Mouse (Mus musculus) adrenal gland, postnatal 14 days (tissue): Measurements from ENCODE around the gene Chdh. TPM values are rescaled to one million over a fixed set of nuclear protein-coding genes. Genes with fewer than 3 reads are reported as not detected.

Source experiments
- DNase-seq: peaks from one replicate; pipeline ENCODE4 v3.0.0; 2021; ENCODE audit warnings: mixed read lengths
- total RNA-seq: library from RNA; stranded (reverse); gene quantifications from 2 replicates; pipeline ENCODE4 v1.2.3, GENCODE M21; 2021

Gene Chdh
- total RNA-seq, 1 experiment from 2014 or later: 23.9 TPM

DNA sequence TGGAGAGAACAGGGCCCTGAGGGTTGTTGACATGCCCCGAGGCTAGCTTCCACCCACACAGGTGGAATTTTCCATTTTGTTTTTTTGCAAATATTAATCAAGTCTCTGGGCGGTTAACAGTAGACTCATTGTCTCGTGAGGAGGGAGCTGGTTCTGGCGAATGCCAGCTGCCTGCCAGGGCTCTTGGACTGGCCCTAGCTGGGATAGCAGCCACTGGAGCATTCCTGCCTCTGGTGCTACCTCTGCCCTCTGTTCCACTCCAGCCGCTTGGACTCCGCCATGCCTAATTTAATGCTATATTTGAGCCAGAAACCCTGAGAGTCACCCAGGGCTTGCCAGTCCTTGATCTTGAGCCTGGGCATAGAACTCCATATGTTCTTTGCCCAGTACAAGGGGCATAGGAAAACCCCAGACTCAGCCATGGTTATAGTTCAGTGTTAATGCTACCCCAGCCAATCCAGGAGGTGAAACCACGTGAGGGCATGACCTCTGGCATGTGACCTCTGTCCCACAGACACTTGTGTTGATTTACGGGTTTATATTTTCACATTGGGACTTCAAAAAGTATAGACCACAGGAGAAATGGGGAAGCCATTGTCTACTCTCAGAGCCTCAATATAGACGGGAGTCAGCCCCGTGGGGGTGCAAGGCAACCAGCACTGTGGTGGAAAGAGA lies 3.2 kb downstream of the Chdh start:
- DNase-seq: peak; percentile 65

DNA sequence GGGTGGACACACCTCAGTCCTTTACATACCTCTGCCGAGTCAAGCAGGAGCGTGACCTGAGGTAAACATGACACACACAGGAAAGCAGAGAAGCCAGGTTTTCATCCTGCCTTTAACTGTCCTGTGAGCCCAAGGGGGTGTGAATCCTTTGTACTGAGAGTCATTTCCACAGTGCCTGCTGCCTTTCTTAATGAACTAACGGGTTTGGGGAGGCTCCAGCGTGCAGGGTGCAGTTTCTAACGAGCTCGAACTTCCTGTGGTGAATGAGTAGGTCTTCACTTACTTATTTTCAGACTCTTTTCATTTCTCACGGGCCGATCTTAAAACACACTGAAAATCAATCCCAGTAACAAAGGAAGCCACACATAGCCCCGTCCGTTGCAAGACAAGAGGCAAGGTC lies 5.7 kb downstream of the Chdh start:
- no peak for DNase-seq

DNA sequence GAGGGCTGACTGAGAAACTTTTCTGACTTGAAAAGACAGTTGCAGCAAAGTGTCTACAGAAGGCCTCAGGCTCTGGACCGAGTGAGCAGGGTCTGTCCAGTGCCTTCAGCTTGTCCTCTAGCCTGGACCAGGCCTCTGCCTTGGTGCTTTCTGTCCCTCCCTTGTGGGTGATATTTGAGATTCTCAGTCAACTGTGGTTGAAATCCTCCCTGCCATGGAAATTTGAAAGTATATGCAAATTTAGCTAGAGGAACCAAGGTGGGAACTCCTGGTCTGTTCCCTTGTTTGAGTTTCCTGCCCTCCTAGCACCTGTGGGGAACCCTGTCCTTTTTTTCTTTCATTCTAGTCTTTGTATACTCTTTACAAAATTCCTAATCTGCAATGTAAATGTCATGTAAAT lies 6.2 kb downstream of the Chdh start:
- no peak for DNase-seq

DNA sequence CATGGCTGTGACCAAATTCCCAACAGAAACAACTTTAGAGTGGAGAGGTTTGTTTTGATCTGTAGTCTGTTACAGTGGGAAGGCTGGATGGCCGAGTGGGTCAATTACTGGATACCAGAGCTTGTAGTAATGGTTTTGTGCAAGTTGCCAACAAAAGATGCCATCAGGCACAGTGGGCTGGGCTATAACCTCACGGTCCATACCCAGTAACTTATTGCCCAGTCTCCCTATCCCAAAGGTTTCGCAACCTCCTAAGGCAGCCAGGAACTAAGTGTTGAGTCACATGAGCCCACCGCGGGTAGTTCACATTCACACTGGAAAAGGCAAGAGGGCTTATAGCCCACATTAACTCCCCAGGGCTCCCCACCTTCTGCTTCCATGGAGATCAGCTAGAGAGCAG lies 7.8 kb downstream of the Chdh start:
- DNase-seq: no peak

DNA sequence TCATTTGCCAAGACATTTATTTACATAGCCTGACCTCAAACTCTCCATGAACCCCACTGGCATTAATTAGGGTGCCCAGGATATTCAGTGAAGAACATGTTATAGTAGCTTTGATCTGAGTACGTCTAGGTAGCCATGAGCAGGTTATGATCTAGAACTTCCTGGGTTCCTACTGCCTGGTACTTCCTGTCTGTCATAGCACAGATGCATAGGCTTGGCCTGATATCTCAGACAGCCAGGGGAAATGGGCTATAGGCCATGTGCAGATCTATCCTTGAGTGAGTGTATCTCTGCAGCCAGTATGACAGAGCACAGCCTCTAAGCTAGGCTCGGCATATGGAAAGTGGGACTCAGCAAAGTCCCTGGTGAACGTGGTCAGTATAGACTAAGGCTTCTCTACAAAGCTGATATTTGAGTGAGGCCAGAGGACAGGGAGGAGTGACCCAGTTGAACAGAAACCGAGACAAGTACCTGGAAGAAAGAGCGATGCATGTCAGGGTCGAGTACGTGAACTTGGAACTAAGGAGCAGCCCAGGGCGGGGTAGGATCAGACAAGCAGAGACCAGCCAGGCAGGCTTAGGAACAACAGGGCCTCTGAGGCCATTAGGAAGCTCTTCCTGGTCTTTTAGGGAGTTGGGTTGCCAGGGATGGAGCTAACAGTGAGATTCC lies 9.1 kb downstream of the Chdh start:
- DNase-seq: no peak

DNA sequence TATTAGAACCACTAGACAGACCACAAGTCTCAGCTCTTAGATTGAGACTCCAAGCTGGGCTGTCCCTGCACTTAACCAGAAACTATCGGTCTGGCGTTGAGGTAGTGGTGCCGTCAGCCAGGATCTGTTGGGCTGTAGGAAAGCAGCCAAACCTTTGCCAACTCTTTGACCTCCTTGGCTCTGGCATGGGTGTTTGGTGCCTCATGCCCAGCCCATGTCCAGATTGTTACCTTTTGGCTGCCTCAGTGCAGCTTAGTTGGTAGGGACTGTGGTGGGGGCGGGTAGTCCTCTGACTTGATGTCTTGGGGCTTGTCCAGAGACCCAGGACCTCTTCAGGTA lies 9.6 kb downstream of the Chdh start:
- peak; percentile 57 for DNase-seq

DNA sequence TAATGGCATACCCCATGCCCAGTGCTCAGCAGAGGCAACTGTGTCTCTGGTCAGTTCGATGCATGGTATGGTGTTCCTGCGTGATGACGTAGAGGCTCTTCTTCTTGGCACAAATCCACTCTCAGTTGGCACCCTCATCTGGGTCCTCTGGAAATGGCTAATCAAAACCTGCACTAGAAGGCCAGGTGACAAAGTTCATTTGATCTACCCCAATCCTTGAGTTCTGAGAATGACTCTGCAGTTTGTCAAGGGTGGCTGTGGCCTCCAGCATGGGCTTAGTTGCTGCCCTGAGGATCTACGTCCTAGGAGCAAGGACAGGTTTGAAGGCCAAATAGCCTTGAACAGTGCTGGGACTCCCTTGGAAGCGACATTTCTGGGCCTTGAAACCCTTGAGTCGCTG lies 10.0 kb downstream of the Chdh start:
- no peak for DNase-seq

DNA sequence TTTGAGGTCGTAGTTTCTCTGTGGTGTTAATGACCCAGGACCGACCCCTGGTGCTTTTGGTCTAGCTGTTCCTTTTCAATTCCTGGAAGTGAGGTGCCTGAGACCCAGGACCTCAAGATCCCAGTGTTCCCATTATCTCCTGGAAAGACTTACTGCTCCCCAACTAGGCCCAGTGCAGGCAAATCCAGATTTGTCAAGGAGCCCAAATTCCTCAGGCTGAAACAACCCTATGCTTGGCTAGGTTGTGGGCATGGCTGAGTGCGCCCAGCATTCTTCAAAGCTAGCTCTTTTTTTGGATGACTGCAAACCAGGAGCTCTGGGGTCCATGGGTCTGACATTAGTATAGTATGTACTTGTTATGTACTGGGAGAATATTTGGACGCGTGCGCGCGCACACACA lies 10.6 kb downstream of the Chdh start:
- no peak for DNase-seq

DNA sequence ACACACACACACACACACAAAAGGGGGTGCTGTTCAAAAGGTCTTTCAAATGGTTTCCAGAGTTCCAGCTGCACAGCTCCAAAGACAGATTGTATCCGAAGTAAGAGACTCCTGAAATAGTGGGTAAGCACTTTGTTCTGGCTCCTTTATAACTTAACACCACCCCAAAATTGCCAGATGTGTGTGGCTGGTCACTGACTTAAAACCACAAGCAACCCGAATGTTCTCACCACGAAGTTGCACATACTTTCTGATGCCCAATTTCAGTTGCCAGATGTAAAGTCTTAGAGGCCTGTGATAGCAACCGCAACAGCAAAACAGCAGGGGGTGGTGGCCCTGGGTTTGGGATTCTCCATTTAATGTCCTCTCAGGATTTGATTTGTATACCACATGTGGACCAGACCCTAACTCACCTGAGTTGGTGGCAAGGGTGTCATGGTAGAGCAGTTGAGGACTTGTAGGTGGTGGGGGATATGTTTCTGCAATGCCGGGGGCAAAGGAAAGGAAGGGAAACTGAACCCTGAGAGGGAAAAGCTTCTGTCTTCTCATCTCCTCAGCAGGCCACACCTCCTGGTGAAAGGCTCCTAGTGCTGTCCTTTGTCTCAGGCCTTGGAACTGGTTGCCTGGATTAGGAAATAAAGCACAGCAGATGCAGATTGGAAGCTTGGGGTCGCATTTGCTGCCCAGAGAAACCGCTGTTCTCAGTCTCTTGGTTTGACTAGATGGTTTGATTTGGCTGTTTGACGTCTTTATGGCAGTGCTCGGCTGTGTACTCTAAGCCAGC lies 11.2 kb downstream of the Chdh start:
- no peak for DNase-seq

DNA sequence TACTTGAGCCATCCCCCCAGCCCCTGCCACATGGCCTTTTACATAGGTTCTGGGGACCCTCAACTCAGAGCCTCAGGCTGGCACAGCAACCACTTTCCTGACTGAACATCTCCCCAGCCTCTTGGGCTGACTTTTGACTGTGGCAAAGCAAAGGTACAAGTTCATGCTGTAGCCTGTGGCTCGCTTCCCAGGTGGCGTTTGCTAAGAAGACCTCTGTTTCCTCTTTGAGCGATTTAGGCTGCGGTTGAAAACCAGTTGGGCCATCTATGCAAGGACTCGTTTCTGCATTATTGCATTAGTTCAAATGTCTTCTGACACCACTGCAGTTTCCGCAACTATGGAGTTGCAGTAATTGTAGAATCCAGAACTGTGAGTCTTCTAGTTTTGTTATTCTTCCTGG lies 13.6 kb downstream of the Chdh start:
- DNase-seq: no peak

DNA sequence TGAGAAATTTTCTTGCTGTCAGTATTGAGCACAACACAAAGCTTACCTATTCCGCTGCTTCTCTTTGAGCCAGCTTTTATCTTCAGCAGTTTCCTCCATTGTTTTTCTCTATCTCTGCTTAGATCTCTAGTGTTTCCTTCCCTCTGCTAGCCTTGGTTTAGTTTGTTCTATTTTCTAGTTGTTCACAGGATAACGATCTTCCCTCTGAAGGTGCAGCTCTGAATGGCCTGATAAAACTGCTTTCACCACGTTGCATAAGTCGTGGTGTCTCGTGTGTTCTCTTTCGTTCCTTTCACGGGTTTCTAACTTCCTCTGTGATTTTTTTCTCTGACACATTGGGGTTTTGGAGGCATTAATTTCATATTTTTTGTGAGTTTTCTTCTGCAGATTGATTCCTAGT lies 15.6 kb downstream of the Chdh start:
- DNase-seq: no peak

DNA sequence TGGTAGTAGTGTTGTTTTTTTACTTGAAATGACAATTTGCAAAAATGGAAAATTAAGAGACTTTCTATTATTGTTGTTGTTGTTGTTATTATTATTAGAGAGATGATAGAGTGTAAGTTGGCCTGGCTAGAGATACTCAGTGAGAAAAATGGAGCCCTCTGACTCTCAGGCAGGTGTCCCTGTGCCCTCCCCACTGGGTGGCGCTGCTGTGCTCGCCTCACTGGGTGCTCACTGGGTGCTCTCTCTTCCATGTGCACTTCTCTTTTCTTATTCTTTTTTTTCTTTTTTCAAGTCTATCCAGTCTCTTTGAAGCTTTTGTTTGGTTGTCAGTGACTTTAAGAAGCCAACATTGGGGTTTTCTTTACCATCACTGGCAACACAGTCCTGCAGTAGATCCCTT lies 18.6 kb downstream of the Chdh start:
- DNase-seq: peak; percentile 77

DNA sequence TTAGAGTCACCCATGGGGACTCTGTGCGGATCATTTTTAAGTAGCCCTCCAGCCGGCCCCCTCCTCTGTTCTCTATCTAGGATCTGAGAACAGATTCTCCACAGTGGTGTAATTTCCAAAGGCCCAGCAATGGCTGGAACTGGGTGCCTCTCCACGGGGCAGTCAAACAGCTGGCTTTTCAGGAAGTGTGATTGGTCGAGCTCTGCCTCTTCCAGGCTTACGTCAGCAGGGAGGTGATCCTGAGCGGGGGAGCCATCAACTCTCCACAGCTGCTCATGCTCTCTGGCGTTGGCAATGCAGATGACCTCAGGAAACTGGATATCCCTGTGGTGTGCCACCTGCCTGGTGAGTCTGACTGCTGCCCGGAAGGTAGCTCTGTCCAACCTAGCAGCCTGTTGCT lies 24.6 kb downstream of the Chdh start:
- no peak for DNase-seq

DNA sequence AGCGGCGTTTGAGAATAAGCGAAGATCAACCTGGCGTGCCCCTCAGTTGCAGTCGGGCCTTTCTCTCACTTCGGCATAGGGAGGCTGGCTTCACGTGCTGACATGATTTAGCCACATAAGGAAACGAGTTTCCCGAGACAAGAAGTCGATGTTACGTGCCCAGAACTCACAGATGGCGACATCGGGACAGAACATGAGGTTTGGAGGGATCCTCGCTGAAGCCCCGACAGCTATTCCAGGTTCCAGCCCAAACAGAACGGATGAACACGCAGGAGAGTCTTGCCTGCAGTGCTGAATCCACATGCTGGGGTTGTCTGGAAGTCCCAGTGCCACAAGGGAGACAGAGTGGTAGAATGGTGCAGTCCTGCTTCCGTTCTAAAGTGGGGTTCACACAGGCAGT lies 29.6 kb downstream of the Chdh start:
- DNase-seq: no peak

DNA sequence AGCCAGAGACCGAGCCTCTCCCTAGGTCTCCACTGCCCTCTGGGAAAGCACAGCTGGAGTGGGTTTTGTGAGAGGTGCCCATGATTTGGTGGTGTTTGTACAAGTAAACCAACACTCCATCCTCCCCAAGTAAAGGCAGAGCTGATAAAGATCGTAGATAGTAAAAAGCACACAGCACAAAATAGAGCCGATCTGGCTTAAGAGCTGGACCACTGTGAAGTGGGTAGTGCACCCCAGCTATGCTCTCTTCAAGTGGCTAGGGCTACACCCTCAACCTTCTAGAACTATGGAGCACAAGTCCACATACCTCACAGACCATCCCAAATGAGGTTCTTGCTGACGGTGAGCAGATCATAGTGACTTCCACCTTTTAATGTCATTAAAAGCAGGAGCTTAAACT lies 30.6 kb downstream of the Chdh start:
- DNase-seq: no peak

DNA sequence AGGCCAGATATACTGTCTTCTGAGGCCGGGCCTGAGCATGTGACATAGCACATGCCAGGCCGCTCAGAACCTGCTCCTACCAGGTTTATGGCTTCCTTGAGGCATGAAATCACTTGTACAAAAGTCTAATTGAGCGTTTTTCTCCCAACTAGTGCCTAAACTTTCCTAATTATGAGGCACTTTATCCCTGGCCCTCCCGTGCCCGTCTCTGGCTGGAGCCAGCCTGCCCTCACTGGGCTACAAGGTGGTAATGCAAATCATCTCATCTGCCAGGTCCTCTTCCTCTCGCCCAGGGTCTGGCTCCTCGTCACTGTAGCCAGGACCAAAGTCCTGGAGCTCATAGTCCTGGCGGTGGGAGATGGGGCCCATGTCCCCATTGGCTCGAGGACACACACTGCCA lies 33.0 kb downstream of the Chdh start:
- DNase-seq: no peak

DNA sequence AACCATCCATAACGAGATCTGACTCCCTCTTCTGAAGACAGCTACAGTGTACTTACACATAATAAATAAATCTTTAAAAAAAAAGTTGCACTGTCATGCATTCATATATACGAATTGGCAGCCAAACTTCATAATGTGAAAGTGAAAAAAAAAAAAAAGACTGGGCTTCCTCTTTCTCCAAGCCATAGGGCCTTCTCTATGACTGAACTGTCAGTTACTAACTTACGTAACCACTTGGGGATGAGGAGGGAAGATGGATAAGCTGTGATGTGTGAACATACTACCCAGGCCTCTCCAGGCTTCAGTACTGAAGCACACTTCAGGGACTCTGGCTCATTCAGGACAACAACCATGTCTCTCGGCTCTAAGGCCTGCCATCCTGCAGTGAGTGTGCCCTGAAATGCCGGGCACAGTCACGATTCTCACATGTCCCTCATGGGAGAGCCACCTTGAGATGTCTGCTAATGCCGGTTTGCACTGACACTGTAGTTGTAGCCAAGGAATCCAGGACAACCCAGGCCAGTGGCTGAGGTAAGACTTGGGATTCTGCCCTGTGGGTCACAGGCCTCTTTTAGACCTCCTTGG lies 34.6 kb downstream of the Chdh start:
- peak; percentile 15 for DNase-seq

DNA sequence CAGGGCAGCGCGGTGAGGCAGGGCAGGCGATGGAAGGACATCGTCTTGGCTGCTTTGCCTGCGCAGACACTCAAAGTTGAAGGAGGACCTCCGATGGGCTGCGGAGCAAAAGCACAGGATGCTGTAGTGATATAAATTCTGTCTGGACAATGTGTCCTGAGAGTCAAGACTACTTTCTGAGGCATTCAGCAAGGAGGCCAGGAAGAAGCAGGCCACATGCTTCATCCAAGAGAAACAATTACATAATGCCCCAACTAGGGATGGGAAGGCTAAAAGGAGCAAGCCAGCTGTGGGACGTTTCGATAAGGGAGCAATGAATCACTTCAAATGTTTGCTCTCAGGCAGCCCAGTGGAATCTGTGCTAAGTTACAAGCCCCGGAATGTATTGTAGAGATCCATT lies 36.4 kb downstream of the Chdh start:
- no peak for DNase-seq

DNA sequence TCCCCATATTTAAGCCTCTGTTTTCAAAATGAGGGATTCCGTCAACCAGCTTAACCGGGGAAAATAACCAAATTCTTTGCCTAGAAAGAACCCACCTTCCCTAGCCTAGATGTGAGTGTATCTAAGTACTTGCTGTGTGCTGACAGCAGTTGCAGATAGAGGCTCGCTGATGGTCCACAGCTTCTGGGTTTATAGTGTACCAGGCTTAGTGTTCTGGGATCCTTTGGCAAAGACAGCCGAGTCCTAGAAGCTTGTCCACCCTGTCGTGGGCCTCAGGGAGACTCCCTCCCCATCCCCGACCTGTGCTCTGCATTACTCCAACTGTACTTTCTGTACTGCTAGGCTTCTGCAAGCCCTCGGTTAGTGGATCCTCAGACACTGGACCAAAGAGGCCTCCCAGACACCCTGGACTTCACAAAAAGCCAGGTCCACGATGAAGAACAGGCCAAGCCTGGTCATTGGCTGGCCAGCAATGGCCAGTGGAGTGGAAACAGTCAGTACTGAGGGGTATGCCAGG lies 36.9 kb downstream of the Chdh start:
- no peak for DNase-seq

DNA sequence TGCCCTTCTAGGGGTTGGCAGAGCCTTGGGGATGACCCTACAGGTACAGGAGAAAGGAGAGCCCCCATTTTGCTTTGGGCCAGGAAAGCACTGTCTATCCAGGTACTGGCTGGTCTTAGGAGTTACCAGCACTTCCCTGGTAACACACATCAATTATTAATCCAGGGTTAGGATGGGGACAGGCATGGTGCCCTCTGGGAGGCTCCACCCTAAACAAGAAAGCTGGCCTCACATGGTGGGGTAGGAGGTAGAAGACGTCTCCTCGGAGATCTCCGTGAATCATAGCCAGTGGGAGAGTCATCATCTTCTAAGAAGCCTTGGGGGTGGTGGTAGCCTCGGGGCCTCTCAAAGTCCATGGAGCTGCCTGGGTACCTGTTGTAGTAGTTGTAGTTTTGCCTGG lies 38.2 kb downstream of the Chdh start:
- no peak for DNase-seq

DNA sequence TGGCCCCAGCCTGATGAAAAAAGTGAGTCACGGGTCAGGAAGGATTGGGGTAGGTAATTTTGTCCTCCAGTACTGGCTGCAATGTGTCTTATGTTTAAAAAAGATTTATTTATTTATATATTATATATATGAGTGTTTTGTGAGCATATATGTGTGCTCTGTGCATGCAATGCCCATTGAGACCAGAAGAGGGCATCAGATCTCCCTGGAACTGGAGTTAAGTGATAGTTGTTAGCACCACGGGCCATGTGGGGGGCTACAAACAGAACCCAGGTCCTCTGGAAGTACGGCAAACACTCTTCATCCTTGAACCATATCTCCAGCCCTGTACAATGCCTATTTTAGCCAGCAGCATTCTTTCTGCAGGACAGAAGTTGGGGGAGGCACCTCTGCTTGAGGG lies 39.2 kb downstream of the Chdh start:
- DNase-seq: no peak

DNA sequence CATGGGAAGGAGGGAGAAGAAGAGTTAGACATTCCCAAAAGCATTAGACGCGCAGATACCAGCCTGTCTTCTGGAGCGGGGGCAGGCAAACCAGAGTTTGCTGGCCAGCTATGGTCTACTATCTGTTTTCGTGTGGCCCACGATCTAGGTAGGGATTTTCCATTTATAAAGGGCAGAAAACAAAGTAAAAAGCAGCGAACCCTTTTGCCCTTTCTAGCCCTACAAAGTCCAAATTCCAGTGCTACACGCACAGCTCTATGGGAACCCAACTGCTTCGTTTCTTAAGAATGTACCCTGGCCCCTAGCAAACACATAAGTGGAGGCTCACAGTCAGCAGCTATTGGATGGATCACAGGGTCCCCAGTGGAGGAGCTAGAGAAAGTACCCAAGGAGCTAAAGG lies 41.5 kb downstream of the Chdh start:
- DNase-seq: no peak

DNA sequence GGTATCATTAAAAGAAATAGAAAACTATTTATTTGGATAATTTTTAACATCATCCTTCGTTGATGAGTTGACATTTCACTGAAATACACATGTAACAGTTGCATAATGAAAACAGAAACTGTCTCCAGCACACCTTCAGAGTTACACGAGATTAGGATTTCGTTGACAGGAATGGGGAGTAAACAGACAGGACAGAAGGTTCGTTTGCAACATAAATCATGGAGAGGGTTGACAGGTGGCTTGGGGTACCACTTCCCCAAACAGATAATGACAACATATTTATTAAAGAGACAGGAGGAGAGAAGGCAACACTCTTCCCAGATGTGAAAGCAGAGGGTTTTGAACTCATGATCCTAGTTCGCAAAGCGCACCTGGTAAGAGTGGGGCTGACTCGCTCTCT lies 46.1 kb downstream of the Chdh start:
- no peak for DNase-seq
